Mouse (Mus musculus) kidney, adult 2 months (tissue): ENCODE results near the gene Abhd8.

Source experiments
- CTCF ChIP-seq: fragments of 200-500 bp; conservative IDR thresholded peaks from 2 replicates; pipeline ENCODE4 v1.5.1; 2011; ENCODE audit warnings: low read depth, mild to moderate bottlenecking, control low read depth, low read length, moderate library complexity, mixed read lengths; ENCODE audit not compliant: insufficient read depth, insufficient read length
- POLR2A ChIP-seq: fragments of 200-500 bp; IDR thresholded peaks from one replicate; pipeline ENCODE4 v1.6.1; 2011; ENCODE audit warnings: low read depth, low read length, control low read depth

DNA sequence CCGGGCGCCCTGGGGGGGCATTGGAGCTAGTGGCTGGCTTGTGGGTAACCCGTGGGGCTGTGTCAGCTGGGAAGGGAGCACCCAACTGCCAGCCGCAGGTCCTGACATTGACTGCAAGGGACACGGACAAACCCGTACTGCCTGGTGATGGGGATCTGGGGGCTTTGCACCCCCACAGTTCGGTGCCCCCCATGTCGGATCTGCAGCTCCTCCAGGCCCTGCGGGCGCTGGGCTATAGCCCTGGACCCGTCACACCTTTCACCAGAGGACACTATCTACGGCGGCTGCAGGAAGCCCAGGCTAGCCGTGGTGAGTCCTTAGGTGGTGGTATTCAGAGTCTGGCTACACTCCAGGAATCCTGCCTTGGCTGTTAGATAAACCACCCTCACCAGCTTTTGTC, 56.0 kb downstream of the Abhd8 start:
- TF ChIP-seq POLR2A (no peak), CTCF (no peak)
